Mouse (Mus musculus) ES-Bruce4 (cell line): ENCODE data around the gene Col4a5.

ENCODE experiments used
- CTCF ChIP-seq: IDR thresholded peaks from one replicate; pipeline ENCODE4 v1.8.1; 2011; ENCODE audit warnings: low read depth, low read length
- EP300 ChIP-seq: IDR thresholded peaks from 2 replicates; pipeline ENCODE4 v1.6.1; 2011; ENCODE audit warnings: low read depth, low read length; ENCODE audit not compliant: insufficient read depth
- POLR2A ChIP-seq: IDR thresholded peaks from one replicate; pipeline ENCODE4 v1.8.1; 2011; ENCODE audit warnings: low read length; ENCODE audit not compliant: insufficient read depth

- no peak for TF ChIP-seq CTCF
- TF ChIP-seq POLR2A = no peak
- TF ChIP-seq EP300 = no peak
These were observed 1.5 kb upstream of the Col4a5 start, which contains the start of gene Col4a6 for GRCm38 (mm10) chrX:141473470-141474302.
